Mouse (Mus musculus): ENCODE results near the gene Msantd1. TPM values are rescaled to one million over a fixed set of nuclear protein-coding genes. Genes with fewer than 3 reads are reported as not detected.
"Not testable (repeated sequence)": the region's sequence is repeated elsewhere in the genome, so short reads cannot be mapped to it uniquely, and the experiment has no call there.

The Msantd1 gene
- polyA plus RNA-seq (2015; fragmentation: Nextera tagmentation; extraction: Ambion mirVana): 2.9 and 3.7 TPM in 2 replicates

DNA sequence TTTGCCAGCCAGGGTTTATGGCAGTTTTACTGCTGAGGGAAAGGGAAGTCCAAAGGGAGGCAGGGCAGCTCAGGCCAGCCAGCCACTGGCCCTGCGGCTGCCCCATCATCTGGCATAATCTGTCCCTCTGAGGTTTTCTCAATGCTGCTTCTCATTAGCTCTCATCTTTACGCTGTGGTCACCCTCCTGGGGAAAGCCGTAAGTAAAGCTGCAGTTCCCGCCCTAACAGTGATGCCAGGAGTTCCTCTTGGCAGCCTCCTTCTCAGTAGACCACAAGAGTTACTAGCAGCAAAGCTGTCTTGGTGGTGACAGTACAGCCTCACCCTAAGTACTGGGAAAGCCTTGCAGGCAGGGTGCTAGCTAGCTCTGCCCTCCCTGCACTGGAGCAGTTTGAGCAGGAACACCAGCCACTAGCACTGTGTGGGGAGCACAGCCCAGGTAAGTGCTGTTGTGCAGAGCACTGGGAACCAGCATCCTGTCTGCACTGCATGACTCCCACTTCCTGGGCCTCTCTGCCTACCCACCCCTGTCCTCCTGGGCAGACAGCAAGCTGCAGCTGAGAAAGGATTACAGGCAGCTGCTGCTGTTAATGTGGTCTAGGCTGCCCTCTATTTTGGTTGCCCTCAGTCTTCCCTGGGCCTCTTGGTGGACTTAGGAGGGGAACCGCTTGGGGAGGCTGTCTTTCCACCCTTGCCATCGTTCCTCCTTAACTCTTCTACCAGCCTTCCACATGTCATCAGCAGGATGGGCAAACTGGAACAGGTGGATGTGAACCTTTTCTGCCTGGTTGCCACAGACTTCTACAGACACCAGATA lies at the start of gene Msantd1:
Gene Msantd1, plus strand, starts transcription at position 103 of the 816 bp plus-strand sequence.
- Histone ChIP-seq H3K36me3 (peaks cover 80% of the 10 kb centered on the region), H3K27ac (replicated peaks) (no peak within 1 kb of the TSS), H3K27me3 (replicated peaks) (no peaks in the 10 kb centered on the region), H3K4me1 (no peaks in the 10 kb centered on the region), H3K4me2 (no peak within 1 kb of the TSS), H3K9me3 (replicated peaks) (no peaks in the 10 kb centered on the region), H3K9ac (replicated peaks) (no peak within 1 kb of the TSS), H3K4me3 (replicated peaks) (no peak within 1 kb of the TSS)
- 67% methylated on average over 6 of the region's 6 CpGs for WGBS
- no peak for ATAC-seq (ENCODE audit: low FRiP score)

DNA sequence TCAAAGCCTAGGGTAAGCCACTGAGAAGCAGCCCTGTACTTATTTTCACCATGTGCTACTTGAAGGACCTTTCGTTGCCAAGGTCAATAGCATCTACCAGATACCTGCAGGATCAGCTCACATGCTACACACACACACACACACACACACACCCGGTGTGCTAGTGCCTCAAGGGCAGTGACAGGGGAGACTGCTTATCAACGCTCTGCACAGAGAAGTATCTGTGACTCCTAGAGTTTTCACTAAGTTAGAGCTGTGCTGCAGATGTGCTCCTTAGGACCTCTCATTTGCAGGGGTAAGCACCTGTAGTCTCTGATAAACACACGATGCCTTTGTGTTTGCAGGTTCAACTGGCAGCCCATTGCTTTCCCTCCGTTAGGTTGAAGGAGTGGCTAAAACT lies 42.4 kb upstream of the Msantd1 start:
- no peak for ATAC-seq (ENCODE audit: low FRiP score)
- no peaks in the 10 kb centered on the region for H3K4me1 ChIP-seq
- no peak overlapping the region for H3K9ac ChIP-seq (replicated peaks)
- WGBS: 92% methylated on average over 5 of the region's 5 CpGs
- H3K4me3 ChIP-seq (replicated peaks): no peak overlapping the region
- no peak overlapping the region for H3K4me2 ChIP-seq
- no peak overlapping the region for H3K27ac ChIP-seq (replicated peaks)
- H3K27me3 ChIP-seq (replicated peaks): no peaks in the 10 kb centered on the region
- H3K9me3 ChIP-seq (replicated peaks): no peaks in the 10 kb centered on the region
- peaks cover 62% of the 10 kb centered on the region for H3K36me3 ChIP-seq

DNA sequence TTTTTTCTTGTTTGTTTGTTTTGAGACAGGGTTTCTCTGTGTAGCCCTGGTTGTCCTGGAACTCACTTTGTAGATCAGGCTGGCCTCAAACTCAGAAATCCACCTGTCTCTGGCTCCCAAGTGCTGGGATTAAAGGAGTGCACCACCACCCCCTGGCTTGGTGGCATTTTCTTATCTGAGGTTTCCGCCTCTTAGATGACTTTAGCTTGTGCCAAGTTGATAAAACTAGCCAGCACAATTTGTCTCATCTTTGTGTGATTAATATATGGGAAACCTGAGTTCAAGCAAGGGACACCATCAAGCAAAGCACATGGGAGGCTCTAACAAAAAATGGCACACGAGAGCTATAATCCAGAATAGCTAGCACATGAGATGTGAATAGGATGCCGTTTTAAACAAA lies 27.5 kb upstream of the Msantd1 start:
- not testable (repeated sequence) for H3K9me3 ChIP-seq (replicated peaks); H3K4me2 ChIP-seq; H3K4me3 ChIP-seq (replicated peaks); ATAC-seq (ENCODE audit: low FRiP score); H3K4me1 ChIP-seq; H3K9ac ChIP-seq (replicated peaks); H3K27ac ChIP-seq (replicated peaks); H3K27me3 ChIP-seq (replicated peaks)
- H3K36me3 ChIP-seq: peaks cover 80% of the 10 kb centered on the region
- 96% methylated on average over 3 of the region's 3 CpGs for WGBS

DNA sequence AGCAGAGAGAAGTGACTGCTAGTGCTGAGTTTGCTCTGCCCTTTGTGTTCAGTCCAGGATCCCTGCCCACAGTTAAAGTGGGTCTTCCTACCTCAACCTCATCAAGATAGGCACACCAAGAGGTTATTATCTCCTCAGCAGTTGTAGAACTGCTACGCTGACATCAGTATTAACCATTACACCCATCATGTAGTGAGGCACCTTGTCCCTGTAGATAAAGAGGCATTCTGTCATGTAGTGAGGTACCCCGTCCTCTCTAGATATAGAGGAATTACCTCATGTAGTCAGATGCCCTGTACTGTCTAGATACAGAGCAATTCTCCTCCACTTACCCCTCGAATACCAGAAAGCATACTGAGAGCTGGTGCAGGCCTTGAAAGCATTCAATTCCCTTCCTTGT lies 26.8 kb upstream of the Msantd1 start:
- Histone ChIP-seq H3K4me2 (no peak overlapping the region), H3K9me3 (replicated peaks) (no peaks in the 10 kb centered on the region), H3K9ac (replicated peaks) (no peak overlapping the region), H3K36me3 (peaks cover 78% of the 10 kb centered on the region), H3K4me3 (replicated peaks) (no peak overlapping the region), H3K27me3 (replicated peaks) (no peaks in the 10 kb centered on the region), H3K27ac (replicated peaks) (no peak overlapping the region), H3K4me1 (no peaks in the 10 kb centered on the region)
- ATAC-seq (ENCODE audit: low FRiP score): no peak
- WGBS: 93% methylated on average over 3 of the region's 3 CpGs

DNA sequence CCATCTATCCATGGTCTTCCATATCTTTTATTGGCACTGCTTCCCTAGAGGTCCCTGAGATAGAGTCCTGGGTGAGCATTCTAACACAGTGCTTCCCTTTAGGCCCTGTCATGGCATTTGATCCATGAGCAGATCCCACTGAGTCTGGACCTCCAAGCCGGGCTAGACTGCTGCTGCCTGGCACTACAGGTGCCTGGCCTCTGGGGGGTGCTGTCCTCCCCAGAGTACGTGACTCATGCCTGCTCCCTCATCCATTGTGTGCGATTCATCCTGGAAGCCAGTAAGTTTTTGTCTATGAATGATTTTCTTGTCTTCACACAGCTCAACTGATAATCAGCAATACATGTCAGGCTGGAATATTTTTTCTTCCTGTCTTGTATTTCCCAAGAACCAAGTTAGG lies 22.6 kb upstream of the Msantd1 start:
- Histone ChIP-seq H3K27ac (replicated peaks) (no peak overlapping the region), H3K4me3 (replicated peaks) (no peak overlapping the region), H3K9ac (replicated peaks) (no peak overlapping the region), H3K4me1 (no peaks in the 10 kb centered on the region), H3K9me3 (replicated peaks) (no peaks in the 10 kb centered on the region), H3K36me3 (peaks cover 75% of the 10 kb centered on the region), H3K27me3 (replicated peaks) (no peaks in the 10 kb centered on the region), H3K4me2 (no peak overlapping the region)
- ATAC-seq (ENCODE audit: low FRiP score): no peak
- 83% methylated on average over 3 of the region's 3 CpGs for WGBS

DNA sequence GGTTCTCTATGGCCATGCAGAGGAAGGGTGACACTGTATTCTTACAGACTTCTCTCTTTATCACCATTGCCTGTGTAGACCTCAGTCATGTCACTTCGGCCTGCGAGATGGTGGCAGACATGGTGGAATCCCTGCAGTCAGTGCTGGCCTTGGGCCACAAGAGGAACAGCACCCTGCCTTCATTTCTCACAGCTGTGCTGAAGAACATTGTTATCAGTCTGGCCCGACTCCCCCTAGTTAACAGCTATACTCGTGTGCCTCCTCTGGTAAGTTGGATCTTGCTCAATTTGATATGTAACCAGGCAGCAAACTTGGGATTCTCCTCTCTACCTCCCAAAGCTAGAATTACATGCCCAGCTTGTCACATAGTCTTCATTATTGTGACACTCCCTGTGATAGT lies 18.6 kb upstream of the Msantd1 start:
- ATAC-seq (ENCODE audit: low FRiP score): no peak
- WGBS: 96% methylated on average over 4 of the region's 4 CpGs
- no peak overlapping the region for H3K4me3 ChIP-seq (replicated peaks)
- H3K27me3 ChIP-seq (replicated peaks): no peaks in the 10 kb centered on the region
- no peaks in the 10 kb centered on the region for H3K4me1 ChIP-seq
- peaks cover 86% of the 10 kb centered on the region for H3K36me3 ChIP-seq
- no peak overlapping the region for H3K27ac ChIP-seq (replicated peaks)
- no peak overlapping the region for H3K9ac ChIP-seq (replicated peaks)
- H3K9me3 ChIP-seq (replicated peaks): no peaks in the 10 kb centered on the region
- H3K4me2 ChIP-seq: no peak overlapping the region

DNA sequence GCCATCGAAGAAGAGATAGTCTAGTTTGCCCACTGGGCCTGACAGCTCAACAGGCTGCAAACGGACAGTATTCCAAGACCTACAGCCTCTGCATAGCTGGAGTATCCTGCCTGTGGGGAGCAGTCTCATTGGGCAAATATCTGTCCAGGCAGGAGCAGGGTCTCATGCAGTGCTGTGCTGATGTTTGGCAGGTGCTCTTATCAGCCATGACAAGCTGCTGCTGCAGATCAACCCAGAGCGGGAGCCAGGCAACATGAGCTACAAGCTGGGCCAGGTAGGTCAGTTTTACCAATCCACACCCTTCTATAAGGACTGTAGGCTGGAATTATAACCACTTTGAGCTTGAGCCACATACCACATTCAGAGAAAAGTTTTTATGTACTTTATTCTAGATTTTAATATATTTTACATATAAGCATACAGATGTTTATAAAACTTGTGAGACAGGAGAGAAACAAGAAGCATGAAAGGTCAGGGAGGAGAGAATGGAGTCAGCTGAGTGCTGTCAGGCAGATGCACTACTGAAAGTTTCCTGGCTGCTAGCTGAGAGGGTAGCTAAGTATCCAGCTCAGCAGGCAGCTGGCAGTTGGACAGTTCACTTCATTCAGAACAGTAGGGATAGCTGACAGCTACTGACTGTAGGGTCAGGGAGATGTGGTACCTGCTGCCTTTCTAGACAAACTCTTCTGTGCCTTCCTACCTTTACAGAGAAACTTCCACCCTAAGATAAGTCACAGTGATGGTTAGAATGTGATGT lies 10.9 kb upstream of the Msantd1 start:
- Histone ChIP-seq H3K27ac (replicated peaks) (no peak overlapping the region), H3K9me3 (replicated peaks) (no peaks in the 10 kb centered on the region), H3K27me3 (replicated peaks) (no peaks in the 10 kb centered on the region), H3K36me3 (peaks cover 81% of the 10 kb centered on the region), H3K9ac (replicated peaks) (no peak overlapping the region), H3K4me1 (no peaks in the 10 kb centered on the region), H3K4me2 (no peak overlapping the region), H3K4me3 (replicated peaks) (no peak overlapping the region)
- WGBS: 90% methylated on average over 3 of the region's 3 CpGs
- ATAC-seq (ENCODE audit: low FRiP score): no peak

DNA sequence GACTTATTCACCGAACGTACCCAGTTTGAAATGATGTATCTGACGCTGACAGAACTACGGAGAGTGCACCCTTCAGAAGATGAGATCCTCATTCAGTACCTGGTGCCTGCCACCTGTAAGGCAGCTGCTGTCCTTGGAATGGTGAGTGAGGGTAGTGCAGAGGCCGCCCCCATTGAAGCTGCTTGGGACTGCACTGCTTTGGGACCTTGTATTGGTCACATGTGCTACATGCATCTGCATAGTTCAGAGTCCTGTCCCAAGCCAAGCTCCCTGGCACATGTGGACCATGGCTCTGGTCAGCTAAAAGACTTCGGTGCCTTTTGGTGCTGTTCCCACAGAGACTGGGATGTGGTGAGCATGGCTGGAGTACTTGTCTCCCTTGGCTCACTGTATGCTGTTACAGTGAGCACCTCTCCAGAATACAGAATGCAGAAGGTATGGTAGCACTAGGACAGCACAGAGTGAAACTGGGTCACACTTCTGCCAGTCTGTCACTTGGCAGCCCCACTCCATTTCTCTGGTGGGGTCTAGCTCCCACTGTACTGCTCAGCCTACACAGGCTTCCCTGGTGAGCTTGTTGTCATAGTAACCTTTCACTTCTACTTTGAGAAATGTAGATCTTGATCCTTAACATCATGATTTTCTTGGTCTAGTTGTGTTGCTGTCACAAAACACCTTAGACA lies 7.9 kb upstream of the Msantd1 start:
- H3K27ac ChIP-seq (replicated peaks): no peak overlapping the region
- H3K4me3 ChIP-seq (replicated peaks): no peak overlapping the region
- peaks cover 75% of the 10 kb centered on the region for H3K36me3 ChIP-seq
- 96% methylated on average over 6 of the region's 6 CpGs for WGBS
- no peak overlapping the region for H3K9ac ChIP-seq (replicated peaks)
- no peak for ATAC-seq (ENCODE audit: low FRiP score)
- H3K27me3 ChIP-seq (replicated peaks): no peaks in the 10 kb centered on the region
- no peaks in the 10 kb centered on the region for H3K4me1 ChIP-seq
- H3K4me2 ChIP-seq: no peak overlapping the region
- no peaks in the 10 kb centered on the region for H3K9me3 ChIP-seq (replicated peaks)

DNA sequence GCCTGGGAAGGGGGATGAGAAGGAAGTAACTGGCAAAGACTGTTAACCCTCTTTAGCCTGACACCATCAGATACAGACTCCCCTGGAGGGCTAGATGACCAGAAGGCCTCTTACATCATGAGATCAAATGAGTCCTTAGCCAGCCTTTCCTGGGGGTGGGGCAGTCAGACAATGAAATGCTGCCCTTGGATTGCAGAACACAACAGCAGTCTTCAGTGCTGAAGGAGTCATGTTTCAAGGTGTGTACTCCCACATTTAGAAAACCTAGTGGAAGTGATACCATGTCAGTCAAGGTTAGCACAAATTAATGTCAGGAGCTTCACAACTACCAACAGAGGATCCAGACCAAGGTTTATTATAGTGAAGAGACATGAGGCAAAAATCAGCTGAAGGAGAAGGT lies 5.4 kb upstream of the Msantd1 start:
- H3K4me3 ChIP-seq (replicated peaks): no peak overlapping the region
- H3K4me1 ChIP-seq: no peaks in the 10 kb centered on the region
- H3K4me2 ChIP-seq: no peak overlapping the region
- H3K9me3 ChIP-seq (replicated peaks): no peaks in the 10 kb centered on the region
- no peak overlapping the region for H3K9ac ChIP-seq (replicated peaks)
- H3K27me3 ChIP-seq (replicated peaks): no peaks in the 10 kb centered on the region
- no peak for ATAC-seq (ENCODE audit: low FRiP score)
- no peak overlapping the region for H3K27ac ChIP-seq (replicated peaks)
- H3K36me3 ChIP-seq: peaks cover 78% of the 10 kb centered on the region

DNA sequence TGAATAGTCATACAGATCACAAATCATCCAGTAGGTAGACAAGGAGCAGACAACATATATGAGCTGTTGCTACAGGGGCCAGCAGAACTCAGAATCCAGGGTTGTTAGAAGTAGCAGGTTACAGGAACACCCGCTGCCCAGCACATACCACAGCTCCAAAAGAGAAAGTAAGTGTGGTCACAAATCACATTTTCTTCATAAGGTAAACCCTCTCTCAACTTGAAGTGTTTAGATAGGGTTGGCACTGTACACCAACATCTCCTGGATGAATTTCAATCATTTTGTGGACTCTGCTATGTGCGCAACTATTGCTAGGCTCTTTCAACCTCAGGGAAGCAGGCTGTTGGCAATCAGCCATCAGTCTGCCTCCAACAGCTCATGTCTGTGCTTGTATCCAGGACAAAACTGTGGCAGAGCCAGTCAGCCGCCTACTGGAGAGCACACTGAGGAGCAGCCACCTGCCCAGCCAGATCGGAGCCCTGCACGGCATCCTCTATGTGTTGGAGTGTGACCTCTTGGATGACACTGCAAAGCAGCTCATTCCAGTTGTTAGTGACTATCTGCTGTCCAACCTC lies 4.9 kb upstream of the Msantd1 start:
- no peak for ATAC-seq (ENCODE audit: low FRiP score)

DNA sequence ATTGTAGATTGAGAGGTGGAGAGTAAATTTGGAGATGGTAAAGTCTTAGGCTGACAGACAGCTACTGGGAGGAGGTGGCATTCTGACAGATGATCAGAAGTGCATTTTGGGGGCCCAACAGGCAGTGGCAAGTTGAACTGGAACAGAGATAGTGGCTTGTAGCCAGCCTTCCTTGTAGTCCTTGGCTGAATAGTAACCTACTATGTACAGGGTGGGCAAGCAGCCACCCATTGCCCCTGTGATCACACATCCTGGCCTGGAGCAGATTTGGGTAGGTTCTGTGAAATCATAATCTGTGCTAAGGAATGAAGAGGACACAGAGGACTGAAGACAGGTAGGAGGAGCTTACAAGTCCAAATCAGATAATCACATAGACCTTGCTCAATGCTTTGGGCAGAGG lies 3.4 kb upstream of the Msantd1 start:
- no peaks in the 10 kb centered on the region for H3K27me3 ChIP-seq (replicated peaks)
- no peak for ATAC-seq (ENCODE audit: low FRiP score)
- no peaks in the 10 kb centered on the region for H3K4me1 ChIP-seq
- H3K4me3 ChIP-seq (replicated peaks): no peak overlapping the region
- no peak overlapping the region for H3K27ac ChIP-seq (replicated peaks)
- H3K36me3 ChIP-seq: peaks cover 78% of the 10 kb centered on the region
- no peak overlapping the region for H3K9ac ChIP-seq (replicated peaks)
- H3K4me2 ChIP-seq: no peak overlapping the region
- no peaks in the 10 kb centered on the region for H3K9me3 ChIP-seq (replicated peaks)

More for the DNA sequence above, 4.9 kb upstream of the Msantd1 start:
- H3K27ac ChIP-seq (replicated peaks): no peak overlapping the region
- no peaks in the 10 kb centered on the region for H3K4me1 ChIP-seq
- peaks cover 76% of the 10 kb centered on the region for H3K36me3 ChIP-seq
- H3K9ac ChIP-seq (replicated peaks): no peak overlapping the region
- no peaks in the 10 kb centered on the region for H3K9me3 ChIP-seq (replicated peaks)
- H3K4me2 ChIP-seq: no peak overlapping the region
- no peak overlapping the region for H3K4me3 ChIP-seq (replicated peaks)
- WGBS: 65% methylated on average over 5 of the region's 5 CpGs
- H3K27me3 ChIP-seq (replicated peaks): no peaks in the 10 kb centered on the region
